Mouse (Mus musculus): Measurements from ENCODE around the gene Mvb12a.
A peak's percentile ranks its signal among the peaks of the same experiment; 100 is the strongest.

Gene Mvb12a

DNA sequence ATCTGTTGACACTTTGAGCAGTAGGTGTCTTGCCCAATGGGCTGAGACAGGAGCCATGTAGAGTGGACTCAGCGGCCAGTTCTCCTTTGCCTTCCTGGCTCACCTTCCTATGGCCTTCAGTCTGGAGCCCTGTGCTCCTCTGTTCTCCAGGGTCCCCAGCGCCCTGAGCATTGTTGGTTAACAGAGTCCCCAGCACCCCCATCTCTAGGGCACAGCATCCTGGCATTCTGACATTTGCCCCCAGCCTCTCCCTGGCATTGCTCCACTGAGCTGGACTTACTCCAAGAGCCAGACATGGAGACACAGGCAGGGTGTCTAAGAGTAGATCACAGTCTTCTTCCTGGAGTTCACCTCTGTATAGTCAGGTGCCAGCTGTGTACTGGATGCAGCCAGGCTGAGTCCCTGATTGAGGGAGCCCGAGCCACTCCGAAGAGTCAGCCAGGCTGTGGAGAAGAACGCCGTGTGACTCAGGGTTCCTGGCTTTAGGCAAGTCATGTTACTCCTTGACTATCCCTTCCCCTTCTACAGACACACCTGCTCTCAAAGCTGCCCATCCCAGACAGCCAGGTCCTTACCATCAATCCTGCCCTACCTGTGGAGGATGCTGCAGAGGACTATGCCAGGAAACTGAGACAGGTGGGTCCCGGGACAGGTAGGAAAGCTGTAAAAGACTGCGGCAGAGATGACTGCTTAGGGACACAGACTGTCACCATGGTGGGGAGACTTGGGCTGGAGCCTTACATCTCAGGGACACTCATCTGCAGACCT lies 51.0 kb downstream of the Mvb12a start:
- no peak for DNase-seq (ENCODE audit: low spot score)

DNA sequence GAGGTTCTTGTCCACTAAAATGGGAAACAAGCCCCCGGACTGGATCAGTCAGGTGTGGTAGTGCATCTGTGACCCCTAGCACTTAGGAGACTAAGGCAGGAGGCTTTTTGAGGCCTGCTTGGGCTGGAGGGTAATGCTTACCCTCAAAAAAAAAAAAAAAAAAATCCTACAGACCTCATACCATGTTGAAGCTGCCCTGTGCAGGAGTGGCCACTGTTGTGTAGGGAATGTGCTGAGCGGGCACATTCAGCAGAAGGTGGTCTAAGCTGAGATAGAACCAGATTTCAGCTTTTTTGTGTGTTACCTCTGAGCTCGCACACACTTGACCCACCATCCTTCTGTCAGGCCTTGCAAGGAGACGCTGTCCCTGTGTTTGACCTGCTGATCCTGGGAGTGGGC lies 51.6 kb downstream of the Mvb12a start:
- no peak for DNase-seq (ENCODE audit: low spot score)

DNA sequence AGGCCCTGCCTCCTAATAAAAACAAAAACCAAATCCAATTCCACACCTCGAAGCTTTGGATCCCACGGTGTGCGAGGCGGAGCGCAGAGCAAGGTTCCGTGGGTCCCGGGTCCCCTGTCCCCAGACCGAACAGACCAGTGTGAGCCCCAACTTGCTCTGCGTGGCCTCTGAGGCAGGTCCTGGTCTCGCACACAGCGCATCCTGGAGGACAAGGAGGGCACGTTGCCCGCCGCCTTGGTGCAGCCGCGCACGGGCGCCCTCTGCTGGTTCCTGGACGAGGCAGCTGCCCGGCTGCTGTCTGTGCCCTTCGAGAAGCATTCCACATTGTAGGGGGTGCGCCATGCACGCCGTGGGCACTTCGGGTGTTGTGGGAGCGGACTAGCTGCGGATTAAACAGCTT lies 53.1 kb downstream of the Mvb12a start:
- DNase-seq (ENCODE audit: low spot score) = peak; percentile 96

DNA sequence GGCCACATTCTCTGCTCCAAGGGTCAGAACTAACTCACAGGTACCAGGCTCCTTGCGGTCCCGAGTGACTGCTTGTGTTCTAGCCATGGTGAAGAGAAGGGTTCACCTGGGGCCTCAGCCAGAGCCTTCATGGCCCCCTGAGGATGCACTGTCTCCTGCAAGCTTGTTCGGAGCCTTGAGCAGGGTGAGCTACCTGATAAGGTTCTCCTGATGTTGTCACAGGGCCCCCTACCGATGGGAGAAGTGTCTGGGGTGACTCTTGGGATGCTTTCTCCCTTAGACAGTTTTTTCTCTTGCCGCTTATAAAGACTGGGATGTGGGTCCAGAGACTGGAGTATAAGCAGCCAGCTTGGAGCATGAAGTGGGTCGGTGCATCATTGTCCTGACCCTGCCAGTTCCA lies 53.7 kb downstream of the Mvb12a start:
- no peak for DNase-seq (ENCODE audit: low spot score)

DNA sequence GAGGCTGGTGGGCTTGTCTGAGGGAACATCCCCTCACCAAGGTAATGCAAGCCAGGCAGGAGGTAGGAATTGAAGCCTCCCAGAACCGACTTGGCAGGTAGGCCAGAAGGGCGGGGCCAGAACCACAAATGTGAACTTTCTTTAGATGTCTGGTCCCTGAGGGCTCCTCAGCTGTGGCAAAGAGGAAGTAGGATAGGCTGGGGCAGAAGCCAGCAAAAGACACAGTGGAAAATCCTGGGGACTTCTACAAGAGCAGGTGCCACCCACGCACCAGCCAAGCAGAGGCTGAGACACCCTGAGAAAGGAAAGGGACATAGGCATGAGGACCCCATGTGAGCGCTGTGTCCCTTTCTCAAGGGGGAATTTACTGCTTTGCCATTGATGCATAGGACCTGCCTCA lies 54.1 kb downstream of the Mvb12a start:
- no peak for DNase-seq (ENCODE audit: low spot score)

DNA sequence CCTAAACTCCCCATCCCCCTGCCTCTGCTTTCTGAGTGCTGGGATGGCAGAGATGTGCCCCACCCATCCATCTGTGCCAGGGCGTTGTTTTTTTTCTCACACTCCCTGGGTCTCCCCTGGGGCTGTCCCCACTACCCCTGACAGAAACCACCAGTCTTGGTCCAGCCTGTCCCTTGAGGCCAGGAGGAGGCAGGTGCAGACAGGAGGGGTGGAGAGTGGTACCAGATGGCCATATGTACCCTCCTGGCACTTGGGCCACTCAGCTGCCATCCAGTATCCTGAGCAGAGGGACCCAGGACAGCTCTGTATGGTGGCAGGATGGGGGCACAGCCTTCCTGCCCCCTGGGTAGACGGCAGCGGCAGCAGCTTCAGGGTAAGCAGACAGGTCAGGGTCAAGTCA lies 54.7 kb downstream of the Mvb12a start, which contains the start of gene Fam129c:
TSS of gene Fam129c (plus strand) at position 198 of the 400 bp plus-strand sequence.
- DNase-seq (ENCODE audit: low spot score) = no peak

Measured in testis, postnatal 10 days (tissue).